Mouse (Mus musculus): ENCODE results near the gene Ptgir.
"Not testable (repeated sequence)": the region's sequence is repeated elsewhere in the genome, so short reads cannot be mapped to it uniquely, and the experiment has no call there.

The Ptgir gene

DNA sequence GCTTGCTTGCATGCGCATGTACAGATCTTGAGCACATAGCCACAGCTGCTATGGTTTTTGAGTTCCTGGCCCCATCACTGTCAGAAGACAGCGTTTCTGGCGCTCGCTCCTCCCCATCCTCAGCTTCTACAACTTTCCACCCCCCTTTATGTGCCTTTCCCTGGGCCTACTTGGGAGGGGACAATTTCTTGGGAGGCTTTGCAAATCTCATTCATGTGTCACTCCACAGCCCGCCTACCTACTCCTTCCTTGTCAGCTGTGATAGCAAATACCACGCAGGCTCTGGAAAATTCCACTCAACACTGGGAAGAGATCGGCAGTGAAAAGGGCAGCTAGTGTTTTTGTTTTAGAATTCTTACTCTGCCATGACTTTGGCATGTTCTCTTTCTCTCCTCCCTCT is 34.0 kb downstream of the Ptgir start:
- DNase-seq (ENCODE audit: low read depth), result no peak

DNA sequence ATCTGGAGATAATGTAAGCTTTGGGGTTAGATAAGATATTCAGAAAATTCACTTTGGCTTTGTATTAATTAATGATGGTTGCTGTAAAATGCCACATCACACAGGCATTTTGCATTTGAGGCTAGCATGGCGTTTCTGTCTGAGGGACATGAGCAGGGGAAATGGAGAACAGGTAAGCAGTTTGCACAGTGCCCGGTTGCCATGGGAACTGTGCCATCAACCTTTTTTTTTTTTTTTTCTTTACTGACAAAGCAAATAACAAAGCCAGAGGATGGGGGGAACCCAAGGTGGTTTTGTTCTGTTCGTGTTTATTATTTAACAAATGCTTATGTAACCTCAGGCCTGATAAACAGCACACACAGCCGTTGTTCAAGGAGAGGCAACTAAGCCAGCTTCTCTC is 36.6 kb downstream of the Ptgir start:
- peak; percentile 38 for DNase-seq (ENCODE audit: low read depth)

DNA sequence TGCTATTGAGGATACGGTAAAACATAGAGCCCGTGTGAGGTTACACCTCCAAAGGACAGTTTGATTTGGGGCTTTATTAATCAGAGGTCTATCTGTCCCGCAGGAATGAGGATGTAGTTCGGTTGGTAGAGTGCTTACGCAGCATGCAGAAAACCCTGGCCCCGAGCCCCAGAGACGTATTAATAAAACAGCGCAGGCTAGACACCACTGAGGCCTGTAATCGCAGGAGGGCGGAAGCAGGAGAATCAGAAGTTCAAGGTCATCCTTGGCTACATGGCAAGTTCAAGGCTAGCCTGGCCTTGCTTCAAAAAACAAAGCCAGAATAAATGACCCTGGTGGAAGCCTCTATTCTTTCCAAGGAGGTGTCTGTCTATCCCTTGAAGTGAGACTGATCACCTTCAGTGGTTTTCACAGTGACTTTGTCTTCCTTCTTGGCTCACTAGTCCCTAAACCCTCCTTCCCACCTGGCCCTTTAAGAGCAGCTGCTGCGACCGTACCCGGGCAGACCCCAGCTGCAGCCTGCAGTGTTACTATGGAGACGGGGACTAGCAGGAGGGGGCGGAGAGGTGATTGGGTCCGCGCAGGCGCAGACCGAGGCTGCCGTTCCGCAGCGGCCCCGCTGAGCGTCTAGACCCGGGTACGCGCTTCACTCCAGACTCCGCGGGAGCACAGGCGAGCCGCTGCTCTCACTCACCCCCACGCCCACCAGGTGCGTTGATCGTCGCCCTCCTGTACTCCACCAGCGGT is 37.9 kb downstream of the Ptgir start, which contains the start of gene Pnmal2:
Gene Pnmal2, plus strand, starts transcription at position 622 of the 747 bp plus-strand sequence.
- peak; percentile 51 for DNase-seq (ENCODE audit: low read depth)

DNA sequence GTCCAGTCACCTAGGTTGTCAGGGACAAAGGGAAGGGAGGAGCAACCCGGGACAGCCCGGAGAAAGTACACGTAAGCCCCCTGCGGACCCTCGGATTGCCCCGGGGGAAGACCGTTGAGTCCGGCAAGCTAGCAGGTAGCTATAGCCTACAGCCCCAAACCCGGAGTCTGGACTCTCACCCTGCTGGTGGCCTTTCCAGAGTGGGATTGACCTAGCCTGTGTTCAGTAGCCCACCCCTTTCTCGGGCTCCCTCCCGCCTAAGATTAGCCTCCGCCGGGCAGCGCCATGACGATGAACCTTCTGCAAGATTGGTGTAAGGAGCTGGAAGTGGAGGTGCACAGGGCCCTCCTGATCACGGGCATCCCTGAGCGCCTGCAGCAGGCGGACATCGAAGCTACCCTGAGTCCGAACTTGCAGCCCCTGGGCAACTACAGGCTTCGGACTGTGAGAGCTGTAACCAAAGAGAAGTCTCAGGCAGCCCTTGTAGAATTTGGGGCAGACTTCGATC is 38.6 kb downstream of the Ptgir start:
- no peak for DNase-seq (ENCODE audit: low read depth)

DNA sequence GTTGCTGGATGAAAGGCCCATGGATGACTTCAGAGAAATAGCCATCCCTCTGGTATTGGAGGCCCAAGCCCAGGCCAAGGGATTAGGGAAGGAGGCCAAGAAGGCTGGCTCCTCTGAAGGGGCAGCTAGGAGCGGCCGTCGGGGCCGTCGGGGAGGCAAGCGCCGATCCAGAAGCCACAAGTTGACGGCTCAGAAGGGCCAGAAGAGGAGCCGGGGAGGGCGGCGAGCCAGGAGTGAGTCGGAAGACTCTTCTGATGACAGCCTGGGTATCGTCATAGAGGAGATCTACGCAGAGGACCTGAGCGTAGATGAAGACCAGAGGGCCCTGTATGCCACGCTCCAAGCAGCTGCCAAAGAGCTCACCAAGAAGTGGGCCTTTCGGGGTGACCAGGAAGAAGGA is 39.1 kb downstream of the Ptgir start:
- DNase-seq (ENCODE audit: low read depth), result no peak

DNA sequence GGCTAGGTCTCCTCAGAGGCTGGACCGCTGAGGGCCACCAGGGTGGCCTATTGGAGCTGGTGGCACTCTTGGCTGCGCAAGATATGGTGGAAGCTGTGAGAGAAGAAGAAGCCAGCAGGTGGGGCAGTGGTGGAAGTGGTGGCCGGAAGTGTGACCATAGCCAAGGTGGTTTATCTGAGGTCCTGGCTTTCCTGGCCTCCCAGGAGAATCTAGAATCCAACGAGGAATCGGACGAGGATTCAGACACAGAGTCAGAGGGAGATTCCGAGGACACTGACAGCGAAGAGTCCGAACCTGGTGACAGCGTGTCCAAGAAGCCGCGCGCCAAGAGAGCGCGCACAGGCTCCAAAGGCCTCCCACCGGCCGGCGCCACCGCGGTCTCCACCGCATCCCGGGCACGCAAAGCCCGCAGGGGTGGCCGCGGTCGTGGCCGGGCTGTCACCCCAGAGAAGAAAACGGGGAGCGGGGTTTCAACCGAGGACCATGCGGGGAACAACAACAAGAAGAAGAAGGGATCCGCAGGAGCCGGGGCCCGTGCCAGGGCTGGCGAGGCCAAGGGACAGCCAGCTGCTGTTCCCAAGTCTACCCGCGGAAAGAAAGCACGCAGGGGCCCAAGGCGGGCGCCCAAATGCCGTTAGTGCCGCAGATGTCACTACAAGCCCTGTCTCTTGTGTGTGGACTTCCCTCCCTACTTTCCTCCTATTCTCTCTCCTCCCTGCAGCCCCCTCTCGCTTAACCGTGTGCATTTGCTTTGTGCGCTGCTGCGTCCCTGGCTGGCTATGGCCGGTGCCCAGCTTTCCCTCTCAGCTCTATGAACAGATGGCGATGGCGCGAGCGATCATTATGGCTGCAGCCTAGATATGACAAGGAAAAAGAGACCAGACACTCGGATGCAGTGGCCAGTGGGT is 40.4 kb downstream of the Ptgir start:
- peak; percentile 34 for DNase-seq (ENCODE audit: low read depth)

DNA sequence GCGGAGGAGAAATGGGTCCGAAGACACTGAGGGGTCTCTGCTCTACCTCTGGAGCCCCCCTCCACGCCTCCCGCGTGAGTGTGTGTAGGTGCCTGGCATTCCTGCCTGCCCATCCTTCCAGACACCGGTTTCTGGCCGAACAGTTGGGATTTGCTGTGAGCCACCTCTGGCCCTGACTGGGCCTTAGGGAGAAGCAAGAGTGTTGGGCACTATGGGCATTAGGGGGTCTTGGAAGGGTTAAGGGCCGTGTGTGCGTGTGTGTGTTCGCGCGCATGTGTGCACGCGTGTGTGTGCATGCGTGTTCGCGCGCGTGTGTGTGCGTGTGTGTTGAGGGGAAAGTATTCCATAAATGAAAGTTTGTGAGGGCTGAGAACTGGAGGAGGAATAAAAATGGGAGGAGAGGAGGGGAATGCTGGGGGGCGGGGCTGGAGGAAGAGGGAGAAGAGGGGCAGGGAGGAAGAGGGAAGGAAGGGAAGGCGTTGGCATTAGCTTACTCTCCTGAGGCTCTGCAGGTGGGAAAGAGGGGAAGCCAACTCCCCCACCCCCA is 41.1 kb downstream of the Ptgir start:
- no peak for DNase-seq (ENCODE audit: low read depth)

DNA sequence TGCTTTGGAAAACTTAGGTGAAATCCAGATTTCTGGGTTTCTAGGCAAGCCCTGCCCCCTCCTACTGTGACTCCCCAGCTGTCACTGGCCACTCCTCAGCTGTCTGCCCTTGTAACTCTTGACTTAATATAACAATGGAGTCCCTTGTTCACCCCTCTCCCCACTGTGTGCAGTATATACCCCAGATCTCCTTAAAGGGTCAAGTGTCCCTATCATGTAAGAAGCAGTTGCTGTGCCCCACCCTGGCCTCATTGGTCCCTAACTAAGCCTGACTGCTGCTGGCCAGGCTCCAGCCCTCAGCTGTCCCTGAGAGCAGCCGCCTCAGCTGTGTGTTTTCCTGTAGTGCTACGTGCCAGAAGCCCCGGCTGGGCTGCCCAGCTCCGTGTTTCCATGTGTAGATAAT is 41.7 kb downstream of the Ptgir start:
- DNase-seq (ENCODE audit: low read depth), result no peak

DNA sequence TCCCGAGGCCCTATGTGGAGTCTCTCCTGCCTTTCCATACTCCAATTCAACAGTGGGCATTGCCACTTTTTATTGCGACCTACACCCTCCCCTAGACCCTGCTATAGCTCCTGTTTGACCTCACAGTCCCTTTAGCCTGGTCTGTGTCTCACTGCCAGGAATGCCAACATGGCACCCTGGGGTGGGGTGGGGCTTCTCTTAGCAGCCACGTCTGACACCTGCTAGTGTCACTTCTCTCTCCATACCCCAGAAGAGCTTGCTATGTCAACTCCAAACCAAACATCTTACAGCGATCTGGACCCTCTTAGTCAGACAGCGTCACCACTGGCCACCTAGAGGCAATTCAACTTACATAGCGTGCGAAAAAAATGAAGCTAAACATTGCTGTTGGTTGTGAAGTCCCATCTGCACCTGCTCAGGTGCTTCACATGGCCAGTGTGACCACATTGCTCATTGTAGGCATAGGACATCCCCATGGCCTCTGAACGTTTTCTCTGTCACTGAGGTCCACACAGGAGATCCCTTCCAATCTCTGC is 42.7 kb downstream of the Ptgir start:
- DNase-seq (ENCODE audit: low read depth), result no peak

DNA sequence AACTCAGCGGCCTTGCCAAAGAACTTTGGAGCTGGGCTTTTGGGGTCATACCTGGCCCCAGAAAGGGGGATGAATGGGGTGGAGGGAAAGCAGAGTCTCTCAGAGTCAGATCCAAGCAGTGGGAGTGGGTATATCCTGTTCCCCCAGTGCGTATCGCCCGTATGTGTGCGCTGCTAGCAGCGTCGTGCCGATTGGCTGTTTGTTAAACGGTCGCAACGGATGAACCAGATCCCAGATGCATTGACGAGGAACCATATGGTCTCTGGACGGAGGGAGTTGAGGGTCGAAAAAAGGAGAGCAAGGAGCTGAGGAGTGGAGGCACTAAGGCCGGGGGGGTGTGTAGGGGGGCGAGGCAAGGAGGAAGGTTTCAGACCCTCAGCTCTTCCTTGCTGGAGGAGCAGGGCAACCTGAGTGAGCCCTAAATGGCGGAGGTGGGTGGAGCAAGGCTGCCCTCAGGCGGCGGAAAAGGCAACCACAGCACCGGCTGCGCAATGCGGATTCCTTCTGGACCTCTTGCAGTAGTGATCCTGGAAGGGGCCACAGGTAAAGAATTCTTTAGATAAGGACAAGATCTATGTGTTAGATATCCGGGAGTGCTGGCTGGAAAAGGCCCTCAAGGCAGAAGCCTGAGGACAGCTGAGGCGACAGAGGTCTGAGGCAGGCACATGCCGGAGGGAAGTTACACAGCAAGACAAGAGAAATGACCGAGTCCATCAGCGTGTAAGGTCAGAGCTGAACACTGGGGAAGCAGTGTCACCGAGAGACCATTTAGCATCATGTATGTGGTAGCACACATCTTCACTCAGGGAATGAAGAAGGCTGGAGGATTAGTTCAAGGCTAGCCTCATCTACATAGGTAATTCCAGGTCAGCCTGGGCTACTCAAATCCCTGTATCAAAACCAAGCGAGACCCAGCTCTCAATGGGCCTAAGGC is 43.9 kb downstream of the Ptgir start:
- peak; percentile 81 for DNase-seq (ENCODE audit: low read depth)

DNA sequence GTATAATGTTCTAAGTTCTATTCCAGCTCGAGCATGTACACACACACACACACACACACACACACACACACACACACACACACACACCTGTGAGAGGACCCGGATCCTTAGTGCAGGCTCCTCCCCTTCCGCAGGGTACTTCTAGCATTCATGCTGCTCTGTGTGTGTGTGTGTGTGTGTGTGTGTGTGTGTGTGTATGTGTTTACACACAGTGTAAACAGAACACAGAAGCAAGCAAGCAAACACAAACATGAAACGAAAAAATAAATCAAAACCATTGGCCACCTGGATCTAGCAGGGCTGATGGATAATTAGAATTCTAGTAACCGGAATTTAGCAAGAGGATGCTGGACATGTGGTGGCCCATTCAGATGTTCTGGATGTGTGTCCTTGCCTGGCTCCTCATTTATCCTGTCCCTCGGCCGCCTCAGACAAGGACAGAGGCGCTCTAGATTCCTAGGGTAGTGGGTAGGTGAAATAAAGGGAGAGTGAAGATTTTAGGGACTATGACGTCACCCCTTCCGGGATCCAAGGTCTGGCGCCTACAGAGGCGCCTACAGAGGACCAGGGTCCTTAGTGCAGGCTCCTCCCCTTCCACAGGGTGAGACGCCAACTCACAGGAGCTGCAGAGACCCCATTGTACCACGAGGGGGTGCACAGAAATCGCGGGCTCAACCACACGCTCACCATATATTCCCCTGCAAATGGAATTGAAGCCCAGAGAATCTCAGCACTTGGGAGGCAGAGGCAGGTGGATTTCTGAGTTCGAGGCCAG is 44.8 kb downstream of the Ptgir start:
- peak; percentile 91 for DNase-seq (ENCODE audit: low read depth)

DNA sequence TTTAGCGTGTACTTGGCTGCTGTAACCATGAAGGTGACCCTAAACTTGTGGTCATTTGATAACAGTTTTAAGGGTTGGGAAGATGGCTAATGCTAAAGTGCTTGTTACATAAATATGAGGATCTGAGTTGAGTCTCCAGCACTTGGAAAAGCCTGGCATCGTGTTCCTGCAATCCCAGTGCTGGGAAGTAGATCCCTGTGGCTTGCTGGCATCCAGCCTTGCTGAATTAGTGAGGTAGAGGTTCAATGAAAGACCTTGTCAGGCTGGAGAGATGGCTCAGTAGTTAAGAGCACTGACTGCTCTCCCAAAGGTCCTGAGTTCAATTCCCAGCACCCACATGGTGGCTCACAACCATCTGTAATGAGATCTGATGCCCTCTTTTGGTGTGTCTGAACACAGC is 47.5 kb downstream of the Ptgir start:
- not testable (repeated sequence) for DNase-seq (ENCODE audit: low read depth)

DNA sequence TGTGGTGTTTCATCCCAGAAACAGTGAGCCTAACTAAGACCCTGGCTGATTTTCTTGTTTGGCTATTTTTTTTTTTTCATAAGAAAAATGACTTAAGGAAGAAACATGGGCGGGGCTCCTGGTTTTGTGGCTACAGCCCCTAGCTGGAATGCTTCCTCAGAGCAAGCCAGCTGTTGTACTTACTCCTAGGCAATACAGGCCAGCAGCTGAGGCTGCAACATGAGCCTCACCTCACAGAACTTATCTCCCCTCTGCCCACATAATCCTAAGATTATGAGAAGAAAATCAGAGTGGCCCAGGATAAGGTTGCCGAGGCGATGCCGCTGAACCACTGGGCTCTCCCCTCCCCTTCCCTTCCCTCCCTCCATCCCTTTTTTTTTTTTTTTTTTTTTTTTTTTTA is 49.4 kb downstream of the Ptgir start:
- DNase-seq (ENCODE audit: low read depth), result no peak

DNA sequence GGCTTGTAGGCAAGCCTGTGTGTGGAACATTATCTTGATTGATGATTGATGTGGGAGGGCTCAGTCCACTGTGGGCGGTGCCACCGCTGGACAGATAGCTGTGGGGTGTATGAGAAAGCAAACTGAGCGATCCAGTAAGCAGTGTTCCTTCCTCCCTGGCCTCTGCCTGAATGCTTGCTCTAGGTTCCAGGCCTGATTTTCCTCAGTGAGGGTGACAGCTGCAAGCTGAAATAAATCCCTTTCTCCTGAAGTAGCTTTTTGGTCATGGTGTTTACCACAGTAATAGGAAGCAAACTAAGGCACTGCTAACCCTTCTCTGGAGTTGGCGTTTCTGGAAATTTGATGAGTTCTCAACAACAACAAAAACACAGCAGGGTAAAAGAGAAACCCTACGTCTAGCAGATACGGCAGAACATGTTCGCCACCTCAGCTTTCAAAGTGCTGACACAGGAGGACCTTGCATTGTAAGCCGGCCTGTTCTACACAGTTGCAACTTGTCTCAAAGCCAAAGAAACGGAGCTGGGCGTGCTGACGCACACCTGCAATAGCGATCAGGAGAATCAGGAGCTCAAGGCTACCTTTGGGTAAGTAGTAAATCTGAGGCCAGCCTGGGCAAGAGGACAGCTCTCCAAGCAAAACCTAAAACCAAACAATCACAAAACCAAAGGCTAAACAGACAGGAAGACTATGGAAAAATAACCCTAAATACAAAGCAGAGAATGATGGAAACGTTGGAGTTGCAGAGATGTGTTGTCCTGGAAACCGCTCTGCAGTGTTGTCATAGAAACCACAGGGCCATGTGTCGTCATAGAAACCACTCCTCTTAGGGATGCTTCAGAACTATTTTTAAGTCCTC is 50.3 kb downstream of the Ptgir start:
- no peak for DNase-seq (ENCODE audit: low read depth)

DNA sequence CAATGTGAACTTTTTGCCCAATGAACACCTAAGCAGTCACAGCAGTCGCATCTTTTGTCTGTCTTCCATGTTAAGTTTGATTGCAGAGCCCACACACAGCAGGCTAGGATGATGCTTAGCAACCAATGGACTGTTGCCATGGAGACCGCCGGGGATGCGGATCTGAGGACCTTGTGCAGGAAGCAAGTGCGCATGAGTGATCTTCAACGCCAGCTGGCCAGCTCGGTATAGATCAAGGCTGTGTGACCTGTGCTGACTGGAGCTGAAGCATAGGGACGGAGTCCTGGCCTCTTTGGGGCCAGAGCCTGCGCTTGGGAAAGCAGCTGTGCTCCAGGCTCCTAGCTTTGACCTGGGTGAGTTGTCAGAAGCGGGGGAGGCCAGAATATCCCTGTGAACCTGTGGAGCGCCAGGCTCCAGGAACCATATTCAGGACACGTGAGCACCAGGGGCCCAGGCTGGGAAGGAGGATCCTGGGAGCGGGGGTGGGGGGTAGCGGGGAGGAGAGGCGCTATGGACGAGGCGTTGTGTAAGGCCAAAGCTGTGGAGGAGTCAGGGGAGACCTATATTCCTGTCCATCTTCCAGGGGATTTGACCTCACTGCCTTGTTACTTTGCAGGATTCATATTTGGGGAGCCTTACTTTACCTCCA is 53.4 kb downstream of the Ptgir start, which contains the start of gene Pnmal1:
Gene Pnmal1, plus strand, starts transcription at position 141 of the 649 bp plus-strand sequence.
- DNase-seq (ENCODE audit: low read depth), result no peak

All from induced T-regulatory cell, adult 2 months (primary cell).